ENCODE assay signal across 29 mouse cellular contexts in genomic region chr13:106996891-106997290, GRCm38 (mm10). TPM values are rescaled to one million over a fixed set of nuclear protein-coding genes. Genes with fewer than 3 reads are reported as not detected.
A peak's percentile ranks its signal among the peaks of the same experiment; 100 is the strongest.
DNase-seq lines count a peak whose midpoint lies in the region; ATAC-seq and TF ChIP-seq lines count a peak whose summit lies in the region.
"Had no signal": no experiment of that assay in that cellular context is flagged by ENCODE, and none has a peak within 500 bp of the region (broad histone marks: within the 10 kb centered on the region; RNA-seq: fewer than 3 reads in every experiment).

No protein-coding gene starts in this region.

- peak overlapping the region; percentile 6; the same call in 1 of the 2 replicates for H3K27ac ChIP-seq in heart, embryonic 15.5 days
- H3K27ac ChIP-seq in MEL (ENCODE audit: control insufficient read depth, low read depth, low read length), result peak overlapping the region; percentile 52; the same call in 1 of the 2 replicates
- H3K27ac ChIP-seq in liver, embryonic 15.5 days (replicated peaks), result peak overlapping the region; percentile 94
- H3K27ac ChIP-seq: forebrain, embryonic 13.5 days; layer of hippocampus, adult 2 months; left cerebral cortex, adult 2 months; limb, embryonic 12.5 days; macrophage; midbrain, embryonic 10.5 days; midbrain, embryonic 15.5 days; neural tube, embryonic 15.5 days; stomach, embryonic 15.5 days had no signal

- H3K4me3 ChIP-seq in heart, embryonic 15.5 days, result no peak overlapping the region
- peak overlapping the region in 1 of 2 experiments; percentile 28; a peak in 1 of 4 replicates for H3K4me3 ChIP-seq in MEL (ENCODE audit: control insufficient read depth in 1 of 2, insufficient read depth in 1 of 2, low read depth in 2 of 2, low read length in 2 of 2)
- no peak overlapping the region for H3K4me3 ChIP-seq in liver, embryonic 15.5 days (replicated peaks)
- H3K4me3 ChIP-seq: forebrain, embryonic 13.5 days; layer of hippocampus, adult 2 months; left cerebral cortex, adult 2 months; limb, embryonic 12.5 days; midbrain, embryonic 10.5 days; midbrain, embryonic 15.5 days; neural tube, embryonic 15.5 days; stomach, embryonic 15.5 days had no signal

- peak; percentile 38 to 67; a peak in 3 of 4 replicates for TF ChIP-seq EP300 in MEL (IDR thresholded peaks at IDR 0.05; ENCODE audit: low read depth in 1 of 2, low read length in 2 of 2)

- no peak overlapping the region for H3K9ac ChIP-seq in heart, embryonic 15.5 days
- no peak overlapping the region for H3K9ac ChIP-seq in MEL (ENCODE audit: control insufficient read depth, low read depth, low read length, poor library complexity, severe bottlenecking)
- 0 out of 2 replicates have a peak overlapping the region, but pooled peaks have one; percentile 23 for H3K9ac ChIP-seq in liver, embryonic 15.5 days
- H3K9ac ChIP-seq: forebrain, embryonic 13.5 days; limb, embryonic 12.5 days; midbrain, embryonic 15.5 days; neural tube, embryonic 15.5 days; stomach, embryonic 15.5 days had no signal

- DNase-seq in heart, adult 8-10 months (ENCODE audit: low spot score), result peak; percentile 9
- DNase-seq in heart, postnatal 4 days, result no peak
- DNase-seq in heart, postnatal 25 days (ENCODE audit: low spot score), result no peak
- DNase-seq in MEL (ENCODE audit: low read depth, low spot score), result no peak
- DNase-seq in cerebellum, adult 11 months, result no peak
- DNase-seq: adrenal gland, postnatal 14 days; cerebellum, adult 18-20 months; cerebellum, postnatal 14 days; gastrocnemius, postnatal 10 days; kidney, adult 2 months; kidney, postnatal 36 days; lung, adult 18-20 months; lung, postnatal 10 days; retina, postnatal 1 day; right cerebral cortex, postnatal 14 days; thymus, postnatal 14 days had no signal

- no peak for TF ChIP-seq CTCF in MEL (IDR thresholded peaks at IDR 0.05 in 2 of 3, conservative IDR thresholded peaks at IDR 0.05 in 1 of 3; ENCODE audit: control insufficient read depth in 1 of 3, insufficient read depth in 1 of 3, low read depth in 2 of 3, low read length in 3 of 3, poor library complexity in 1 of 3, severe bottlenecking in 1 of 3)

- intact Hi-C loops in heart, postnatal 25 days (cut with DNase I), result no loop called here

- no peak for TF ChIP-seq POLR2A in MEL (IDR thresholded peaks at IDR 0.05; ENCODE audit: control insufficient read depth in 1 of 2, insufficient read depth in 1 of 2, low read depth in 1 of 2, low read length in 2 of 2, poor library complexity in 1 of 2)

- no peak for TF ChIP-seq RAD21 in MEL (IDR thresholded peaks at IDR 0.05; ENCODE audit: low read depth, low read length)

- ATAC-seq in heart, embryonic 15.5 days (replicated peaks; ENCODE audit: insufficient number of reproducible peaks, insufficient read depth, low FRiP score, low read depth), result no peak
- no peak for ATAC-seq in liver, embryonic 15.5 days (ENCODE audit: insufficient read depth)
- no peak for ATAC-seq in cerebellum, adult (ENCODE audit: insufficient number of reproducible peaks, low FRiP score, low TSS enrichment)
- ATAC-seq: forebrain, embryonic 13.5 days; hindbrain, embryonic 16.5 days; midbrain, embryonic 15.5 days had no signal

- peaks cover 27% of the 10 kb centered on the region for H3K4me1 ChIP-seq in heart, embryonic 15.5 days (replicated peaks)
- peaks cover 28 to 29% of the 10 kb centered on the region in 2 experiments for H3K4me1 ChIP-seq in MEL (ENCODE audit: control insufficient read depth in 1 of 2, insufficient read depth in 2 of 2, low read length in 2 of 2)
- peaks cover 73% of the 10 kb centered on the region for H3K4me1 ChIP-seq in liver, embryonic 15.5 days (replicated peaks)
- H3K4me1 ChIP-seq: limb, embryonic 12.5 days; midbrain, embryonic 10.5 days; midbrain, embryonic 15.5 days; stomach, embryonic 15.5 days had no signal

- WGBS in heart, embryonic 15.5 days, result 40% methylated on average over 2 of the region's 2 CpGs
- WGBS in liver, embryonic 15.5 days (ENCODE audit: insufficient replicate concordance), result 34% methylated on average over 2 of the region's 2 CpGs

- no peaks in the 10 kb centered on the region for H3K9me3 ChIP-seq in heart, embryonic 15.5 days (replicated peaks)
- no peaks in the 10 kb centered on the region for H3K9me3 ChIP-seq in MEL (replicated peaks; ENCODE audit: insufficient read depth, low read length)
- no peaks in the 10 kb centered on the region for H3K9me3 ChIP-seq in liver, embryonic 15.5 days (replicated peaks)
- H3K9me3 ChIP-seq: forebrain, embryonic 13.5 days; limb, embryonic 12.5 days; midbrain, embryonic 10.5 days; midbrain, embryonic 15.5 days; neural tube, embryonic 15.5 days; stomach, embryonic 15.5 days had no signal

- peaks cover 9% of the 10 kb centered on the region; the same call in 1 of the 2 replicates for H3K36me3 ChIP-seq in heart, embryonic 15.5 days
- peaks cover 10 to 36% of the 10 kb centered on the region in 2 experiments for H3K36me3 ChIP-seq in MEL (ENCODE audit: control insufficient read depth in 1 of 2, insufficient read depth in 2 of 2, low read length in 2 of 2)
- H3K36me3 ChIP-seq in liver, embryonic 15.5 days (replicated peaks), result peaks cover 24% of the 10 kb centered on the region
- H3K36me3 ChIP-seq: stomach, embryonic 15.5 days had no signal

- H3K27me3 ChIP-seq in heart, embryonic 15.5 days, result no peaks in the 10 kb centered on the region
- H3K27me3 ChIP-seq in MEL (ENCODE audit: control insufficient read depth in 1 of 2, insufficient read depth in 2 of 2, low read length in 2 of 2), result no peaks in the 10 kb centered on the region
- H3K27me3 ChIP-seq in liver, embryonic 15.5 days, result no peaks in the 10 kb centered on the region
- H3K27me3 ChIP-seq: forebrain, embryonic 13.5 days; limb, embryonic 12.5 days; midbrain, embryonic 15.5 days; neural tube, embryonic 15.5 days; stomach, embryonic 15.5 days had no signal

- no peak overlapping the region for H3K4me2 ChIP-seq in heart, embryonic 15.5 days
- peak overlapping the region; percentile 38 for H3K4me2 ChIP-seq in liver, embryonic 15.5 days
- H3K4me2 ChIP-seq: forebrain, embryonic 13.5 days; limb, embryonic 12.5 days; midbrain, embryonic 15.5 days; neural tube, embryonic 15.5 days; stomach, embryonic 15.5 days had no signal

- peaks cover 48% of the 10 kb centered on the region for H3K79me2 ChIP-seq in MEL (ENCODE audit: control insufficient read depth, insufficient read depth, low read length, poor library complexity)

TF ChIP-seq in MEL, 35 proteins besides CTCF, POLR2A, EP300 and RAD21:
- TF ChIP-seq UBTF (IDR thresholded peaks at IDR 0.05; ENCODE audit: borderline replicate concordance, insufficient read depth, low read depth, low read length) (no peak), NELFE (IDR thresholded peaks at IDR 0.05; ENCODE audit: low read depth, low read length) (no peak), TCF12 (IDR thresholded peaks at IDR 0.05; ENCODE audit: low read depth, low read length) (peak; percentile 48), MAFK (IDR thresholded peaks at IDR 0.05; ENCODE audit: borderline replicate concordance, low read depth, low read length) (0 out of 2 replicates have a peak, but pooled peaks have one; percentile 15), E2F4 (IDR thresholded peaks at IDR 0.05; ENCODE audit: borderline replicate concordance, low read depth, low read length) (no peak), MAZ (IDR thresholded peaks at IDR 0.05; ENCODE audit: low read depth, low read length) (no peak), RCOR1 (IDR thresholded peaks at IDR 0.05; ENCODE audit: low read depth, low read length) (0 out of 2 replicates have a peak, but pooled peaks have one; percentile 20), ETS1 (IDR thresholded peaks at IDR 0.05; ENCODE audit: low read depth, low read length) (peak; percentile 64), GATA1 (IDR thresholded peaks at IDR 0.05; ENCODE audit: low read depth, low read length) (peak; percentile 71), MYB (IDR thresholded peaks at IDR 0.05; ENCODE audit: low read depth, low read length) (peak; percentile 72), MEF2A (IDR thresholded peaks at IDR 0.05; ENCODE audit: extremely low read depth, insufficient replicate concordance, low read depth, low read length, poor library complexity, severe bottlenecking) (peak; percentile 60; the same call in 1 of the 2 replicates), POLR2AphosphoS5 (IDR thresholded peaks at IDR 0.05; ENCODE audit: borderline replicate concordance, low read depth, low read length) (no peak)

RNA-seq across cellular contexts. Expression of gene Kif2a, which starts 25.0 kb away (rescaled TPM):
- total RNA-seq in heart, adult 8-10 months (2022), result 10 to 100 TPM; 30.4 to 34.2 (median 31.1) TPM
- total RNA-seq in heart, postnatal 4 days (2021), result 10 to 100 TPM; 54.3 to 56.4 TPM
- polyA plus RNA-seq in heart, embryonic 15.5 days (2015; fragmentation: Nextera tagmentation; extraction: Ambion mirVana), result 15.2 and 17.0 TPM in 2 replicates
- 10 to 100 TPM; 32.4 to 35.8 TPM for total RNA-seq in heart, postnatal 25 days (2021)
- 18.0 and 31.8 TPM in 2 replicates for total RNA-seq in MEL (2012; rRNA removed)
- 100 to 1,000 TPM; 135 to 310 TPM for polyA plus RNA-seq in MEL (2012; ENCODE audit: insufficient read depth in 1 of 2, insufficient read length in 2 of 2, low read depth in 1 of 2, low replicate concordance in 2 of 2, missing spikeins in 1 of 2)
- polyA plus RNA-seq in liver, embryonic 15.5 days (2015; fragmentation: Nextera tagmentation; extraction: Ambion mirVana), result 23.1 and 30.6 TPM in 2 replicates

RNA-seq across cellular contexts. Expression of gene Dimt1, which starts 50.0 kb away (rescaled TPM):
- 1 to 10 TPM; 5.7 to 7.8 (median 6.7) TPM for total RNA-seq in heart, adult 8-10 months (2022)
- 10 to 100 TPM; 12.8 to 14.1 TPM for total RNA-seq in heart, postnatal 4 days (2021)
- polyA plus RNA-seq in heart, embryonic 15.5 days (2015; fragmentation: Nextera tagmentation; extraction: Ambion mirVana), result 24.8 and 27.0 TPM in 2 replicates
- total RNA-seq in heart, postnatal 25 days (2021), result 1 to 10 TPM; 7.3 to 7.6 TPM
- 32.0 and 35.2 TPM in 2 replicates for total RNA-seq in MEL (2012; rRNA removed)
- polyA plus RNA-seq in MEL (2012; ENCODE audit: insufficient read depth in 1 of 2, insufficient read length in 2 of 2, low read depth in 1 of 2, low replicate concordance in 2 of 2, missing spikeins in 1 of 2), result 10 to 100 TPM in 1 of 2 experiments, not detected in 1; 49.1 TPM
- polyA plus RNA-seq in liver, embryonic 15.5 days (2015; fragmentation: Nextera tagmentation; extraction: Ambion mirVana), result 13.7 and 14.4 TPM in 2 replicates

Comparison
In these comparisons a context has a peak if more than half of its experiments do, and no peak if none do; other contexts are left out.
1. H3K27ac ChIP-seq: peak in every context shown above with its lines; median percentile 94 in liver, embryonic 15.5 days; 52 in MEL; 6 in heart, embryonic 15.5 days.